Mouse (Mus musculus) megakaryocyte, adult 5-6 weeks (primary cell): ENCODE measurements at regions not wholly inside any gene's neighbourhood (a gene's known extent, or its start where the extent isn't known, plus 50 kb on each side); places are given as distances from the start of the nearest gene placed in this dataset.
A peak's percentile ranks its signal among the peaks of the same experiment; 100 is the strongest.

Experiments
- ATAC-seq: 2 replicates; pipeline ENCODE4 v1.8.0; 2016; ENCODE audit warnings: mild to moderate bottlenecking, inconsistent platforms; ENCODE audit not compliant: poor library complexity, severe bottlenecking

- no peak for ATAC-seq
Measured at GRCm38 (mm10) chr14:114965941-114966340, 126.1 kb upstream of the Gpc5 start.

GRCm38 (mm10) chr14:114969020-114969419, 123.0 kb upstream of the Gpc5 start:
- ATAC-seq: no peak

- ATAC-seq: no peak
Measured at GRCm38 (mm10) chr14:114981120-114981519, 110.9 kb upstream of the Gpc5 start.

- ATAC-seq: no peak
Measured at GRCm38 (mm10) chr14:115003223-115003622, 88.8 kb upstream of the Gpc5 start.

GRCm38 (mm10) chr14:115004733-115005405, 87.1 kb upstream of the Gpc5 start:
- no peak for ATAC-seq

- no peak for ATAC-seq
Measured at GRCm38 (mm10) chr14:115010877-115011276, 81.1 kb upstream of the Gpc5 start.

- no peak for ATAC-seq
Measured at GRCm38 (mm10) chr14:115015299-115015698, 76.7 kb upstream of the Gpc5 start.

- ATAC-seq: peak; percentile 99
Measured at GRCm38 (mm10) chr14:115017410-115018153, 74.4 kb upstream of the Gpc5 start.

- ATAC-seq: no peak
Measured at GRCm38 (mm10) chr14:115028011-115028410, 64.0 kb upstream of the Gpc5 start.

GRCm38 (mm10) chr14:115031734-115032133, 60.3 kb upstream of the Gpc5 start:
- no peak for ATAC-seq

- peak; percentile 45; the same call in 1 of the 2 replicates for ATAC-seq
Measured at GRCm38 (mm10) chr14:115033375-115033969, 58.5 kb upstream of the Gpc5 start.

- ATAC-seq: no peak
Measured at GRCm38 (mm10) chr14:115034718-115035437, 57.1 kb upstream of the Gpc5 start.

GRCm38 (mm10) chr14:115037086-115037793, 54.8 kb upstream of the Gpc5 start:
- ATAC-seq: no peak

GRCm38 (mm10) chr14:115038788-115039187, 53.2 kb upstream of the Gpc5 start:
- ATAC-seq: no peak

- no peak for ATAC-seq
Measured at GRCm38 (mm10) chr14:115039524-115039923, 52.5 kb upstream of the Gpc5 start.

GRCm38 (mm10) chr14:115040091-115040571, 51.9 kb upstream of the Gpc5 start:
- ATAC-seq: peak; percentile 14; the same call in 1 of the 2 replicates

- peak; percentile 80 for ATAC-seq
Measured at GRCm38 (mm10) chr14:115040578-115041206, 51.3 kb upstream of the Gpc5 start.

- 0 out of 2 replicates have a peak, but pooled peaks have one; percentile 3 for ATAC-seq
Measured at GRCm38 (mm10) chr14:115041336-115042054, 50.5 kb upstream of the Gpc5 start.

GRCm38 (mm10) chr14:115042055-115042564, 49.9 kb upstream of the Gpc5 start:
- peak; percentile 77 for ATAC-seq
